Mouse (Mus musculus): ENCODE measurements at regions not wholly inside any gene's neighbourhood (a gene's known extent, or its start where the extent isn't known, plus 50 kb on each side); places are given as distances from the start of the nearest gene placed in this dataset.
A peak's percentile ranks its signal among the peaks of the same experiment; 100 is the strongest.

DNA sequence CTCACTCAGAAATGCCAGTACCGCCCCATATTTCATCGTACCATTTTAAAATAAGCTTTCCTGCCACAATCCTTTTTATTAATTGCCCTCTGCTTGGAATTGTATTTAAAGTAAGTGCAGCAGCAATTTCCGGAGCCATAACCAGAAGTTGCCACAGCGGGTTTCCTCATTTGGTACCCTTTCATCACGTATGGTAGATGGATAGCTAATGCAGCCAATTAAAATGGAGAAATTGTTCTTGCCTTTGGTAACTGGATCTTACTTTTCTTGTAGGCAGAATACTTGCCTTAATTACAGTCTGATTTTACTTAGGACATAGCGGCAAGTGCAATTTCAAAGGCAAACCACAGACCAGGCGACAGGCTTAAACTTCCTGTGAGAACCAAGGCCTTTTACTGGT lies 961.8 kb downstream of the Robo2 start:
- intact Hi-C loops (cut with DNase I), result no loop called here

DNA sequence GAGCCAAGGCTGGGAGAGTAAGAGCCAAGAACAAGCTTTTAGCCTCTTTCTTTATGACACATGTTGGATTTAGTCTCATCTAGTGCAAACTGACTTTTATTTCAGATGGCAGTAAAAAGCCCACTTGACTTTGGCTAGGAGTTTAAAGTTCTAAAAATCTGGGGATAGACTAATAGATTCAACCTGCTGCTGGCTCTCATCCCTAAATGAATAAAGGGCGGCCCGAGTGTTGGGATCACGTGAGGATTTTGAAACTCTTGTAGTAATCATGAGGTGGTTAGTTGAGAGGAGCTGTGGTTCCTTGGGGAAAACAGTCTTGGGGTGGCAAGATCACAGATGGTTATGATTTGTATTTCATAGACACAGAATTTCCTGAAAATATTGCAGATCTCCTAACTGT lies 975.9 kb downstream of the Robo2 start:
- intact Hi-C loops (cut with DNase I), result no loop called here
- DNase-seq, result no peak

More for the DNA sequence above, 961.8 kb downstream of the Robo2 start:
- DNase-seq, result no peak

- intact Hi-C loops (cut with DNase I), result no loop called here
- peak; percentile 13 to 16 for DNase-seq
Measured at GRCm38 (mm10) chr16:73424851-73425250, 986.8 kb downstream of the Robo2 start.

DNA sequence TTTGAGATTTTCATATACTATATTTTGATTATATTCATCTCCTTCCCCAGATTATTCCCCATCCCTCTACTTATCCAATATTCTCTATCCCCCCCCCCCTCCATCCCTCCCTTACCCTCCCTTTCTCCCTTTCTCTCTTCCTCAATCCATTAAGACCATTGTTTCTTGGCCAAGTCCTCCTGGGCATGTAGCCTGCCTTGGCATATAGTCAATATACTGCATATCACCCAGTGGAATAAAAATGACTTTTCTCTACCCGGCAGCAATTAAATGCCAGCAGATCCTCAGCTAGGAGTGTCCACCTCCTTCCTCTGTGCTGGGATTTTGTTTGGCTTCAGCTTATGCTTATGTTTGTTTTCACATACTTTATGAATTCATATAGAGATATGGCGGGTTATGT lies 987.3 kb downstream of the Robo2 start:
- DNase-seq, result no peak
- intact Hi-C loops (cut with DNase I), result no loop called here

GRCm38 (mm10) chr16:73404509-73404908 lies 1007.1 kb downstream of the Robo2 start:
- intact Hi-C loops (cut with DNase I), result no loop called here

GRCm38 (mm10) chr16:73404099-73404498 lies 1007.5 kb downstream of the Robo2 start:
- no peak for DNase-seq
- intact Hi-C loops (cut with DNase I), result no loop called here

More at GRCm38 (mm10) chr16:73404509-73404908, 1007.1 kb downstream of the Robo2 start:
- DNase-seq, result no peak

- intact Hi-C loops (cut with DNase I), result no loop called here
- DNase-seq, result no peak
Measured at GRCm38 (mm10) chr16:73379056-73379455, 1032.6 kb downstream of the Robo2 start.

DNA sequence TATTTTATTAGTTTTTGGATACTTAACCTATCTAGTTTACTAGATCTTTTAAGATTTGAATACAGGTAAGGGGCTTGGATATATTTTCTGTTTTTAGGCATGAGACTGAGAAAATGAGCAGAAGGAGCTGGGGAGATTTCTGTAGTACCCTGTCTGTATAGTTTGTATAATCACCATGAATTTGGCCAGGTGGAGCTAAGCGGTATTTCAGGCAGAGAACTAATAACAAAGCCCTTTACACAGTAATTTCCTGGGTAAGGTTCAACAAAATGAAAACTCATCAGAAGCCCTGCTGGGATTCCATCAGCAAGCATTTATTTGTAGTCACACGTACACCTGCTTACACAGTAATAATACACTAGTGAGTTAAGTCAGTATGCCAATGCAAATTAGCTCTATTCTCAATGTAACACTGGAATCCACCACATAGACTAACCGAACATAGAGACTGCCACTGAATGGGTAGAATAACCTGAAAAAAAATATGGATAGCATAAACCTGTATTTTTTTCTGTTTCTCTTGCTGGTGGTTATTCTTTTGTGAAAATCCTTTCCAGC lies 1036.9 kb downstream of the Robo2 start:
- intact Hi-C loops (cut with DNase I), result no loop called here
- DNase-seq, result no peak

GRCm38 (mm10) chr16:73368607-73369233 lies 1042.9 kb downstream of the Robo2 start:
- DNase-seq, result no peak
- intact Hi-C loops (cut with DNase I), result loop anchor here (10.0 kb wide), 1 partner anchor 116 kb away; no protein-coding TSS in a partner anchor

GRCm38 (mm10) chr16:73367926-73368325 lies 1043.7 kb downstream of the Robo2 start:
- DNase-seq, result no peak
- intact Hi-C loops (cut with DNase I), result loop anchor here (10.0 kb wide), 1 partner anchor 117 kb away; no protein-coding TSS in a partner anchor

DNA sequence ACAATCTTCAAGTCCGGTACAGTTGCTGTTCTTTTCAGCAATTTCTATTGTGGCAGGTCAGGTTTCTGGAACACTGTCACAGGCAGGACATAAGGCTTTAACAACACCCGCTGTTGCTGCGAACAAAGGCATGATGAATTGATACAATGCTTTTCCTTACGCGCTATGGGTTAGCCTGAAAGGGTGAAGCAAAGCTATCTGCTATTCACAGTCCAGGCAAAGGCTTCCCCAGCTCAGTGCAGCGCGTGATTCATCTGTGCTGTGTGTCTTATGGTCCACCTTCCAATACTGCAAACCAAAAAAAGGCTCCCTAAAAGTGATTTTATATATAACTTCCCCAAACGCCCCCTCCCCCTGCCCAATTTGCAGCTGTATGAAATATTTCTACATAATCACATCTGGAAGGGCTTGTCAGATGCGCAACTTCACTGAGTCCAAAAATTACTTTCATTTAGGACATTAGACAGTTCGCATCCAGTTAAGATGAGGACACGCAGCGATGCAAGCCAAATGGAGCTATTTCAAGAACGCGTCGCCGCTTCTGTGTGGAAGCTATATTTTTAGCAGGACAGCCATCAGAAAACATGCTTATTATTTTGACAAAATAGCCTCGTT lies 1044.3 kb downstream of the Robo2 start:
- DNase-seq, result peak; percentile 9 to 33
- intact Hi-C loops (cut with DNase I), result loop anchor here (10.0 kb wide), 1 partner anchor 117 kb away; no protein-coding TSS in a partner anchor

DNA sequence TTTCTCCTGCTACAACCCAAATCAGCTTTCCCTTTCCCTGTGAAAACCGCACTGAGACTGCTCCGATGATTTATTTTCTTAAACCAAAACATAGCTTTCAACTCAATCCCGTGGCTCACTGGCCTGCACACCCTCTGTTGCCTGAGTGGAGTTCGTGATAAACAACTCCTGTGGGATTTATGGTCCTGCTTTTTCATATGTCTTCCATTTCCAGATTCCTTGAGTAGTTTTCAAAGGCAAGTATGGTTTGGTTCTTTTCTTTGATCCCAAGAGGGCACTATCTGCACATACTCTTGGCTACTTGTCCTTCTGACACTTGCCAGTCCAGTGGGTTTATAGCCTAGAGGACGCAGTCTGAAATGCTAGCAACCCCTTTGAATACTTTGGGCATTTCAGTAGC lies 1042.6 kb downstream of the Robo1 start:
- no peak for DNase-seq
- intact Hi-C loops (cut with DNase I), result no loop called here

- no peak for DNase-seq
- intact Hi-C loops (cut with DNase I), result no loop called here
Measured at GRCm38 (mm10) chr16:73343941-73344340, 1035.8 kb downstream of the Robo1 start.

- no peak for DNase-seq
- intact Hi-C loops (cut with DNase I), result no loop called here
Measured at GRCm38 (mm10) chr16:73343531-73343930, 1035.4 kb downstream of the Robo1 start.

GRCm38 (mm10) chr16:73317644-73318043 lies 1009.5 kb downstream of the Robo1 start:
- DNase-seq, result no peak
- intact Hi-C loops (cut with DNase I), result no loop called here

- DNase-seq, result no peak
- intact Hi-C loops (cut with DNase I), result no loop called here
Measured at GRCm38 (mm10) chr16:73310096-73310495, 1002.0 kb downstream of the Robo1 start.

DNA sequence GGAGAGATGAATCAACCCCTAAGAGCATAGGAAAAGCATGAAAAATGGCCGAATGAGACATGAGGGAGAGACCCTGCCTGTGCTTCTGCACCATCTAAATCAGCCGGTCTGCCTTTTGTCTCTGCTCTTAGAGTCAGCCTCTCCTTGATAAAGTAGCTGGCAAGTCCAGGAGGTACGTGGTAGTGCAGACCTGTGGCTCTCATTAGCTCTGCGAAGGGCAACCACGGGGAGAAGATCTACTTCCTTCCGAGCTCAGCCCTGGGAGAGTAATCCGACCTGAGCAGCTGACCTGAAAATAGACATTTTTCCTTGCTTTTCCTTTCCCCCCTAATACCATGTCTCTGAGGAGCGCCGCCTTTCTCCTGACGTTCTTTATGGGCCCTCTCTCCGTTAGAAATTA lies 971.8 kb downstream of the Robo1 start:
- intact Hi-C loops (cut with DNase I), result no loop called here

DNA sequence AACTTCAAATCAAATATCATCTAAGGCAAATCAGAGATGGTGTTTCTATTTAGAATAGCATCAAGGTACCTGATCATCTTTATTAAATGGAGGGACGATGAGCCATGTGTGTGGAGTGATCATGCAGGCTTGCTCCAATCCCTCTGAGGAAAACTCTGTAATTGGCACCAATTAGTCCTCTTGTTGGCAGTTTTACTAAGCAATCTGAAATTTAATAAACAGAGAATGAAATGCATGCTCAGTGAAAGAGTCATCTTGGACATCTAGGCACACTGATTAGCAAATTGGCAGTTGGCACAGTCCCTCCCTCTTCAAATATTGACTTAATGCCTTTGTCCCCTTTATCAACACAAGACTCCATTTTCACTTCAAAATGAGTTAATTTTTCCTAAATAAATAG lies 951.6 kb downstream of the Robo1 start:
- intact Hi-C loops (cut with DNase I), result no loop called here
- no peak for DNase-seq

More for the DNA sequence above, 971.8 kb downstream of the Robo1 start:
- DNase-seq, result no peak

- DNase-seq, result no peak
- intact Hi-C loops (cut with DNase I), result no loop called here
Measured at GRCm38 (mm10) chr16:73259283-73259682, 951.2 kb downstream of the Robo1 start.

DNA sequence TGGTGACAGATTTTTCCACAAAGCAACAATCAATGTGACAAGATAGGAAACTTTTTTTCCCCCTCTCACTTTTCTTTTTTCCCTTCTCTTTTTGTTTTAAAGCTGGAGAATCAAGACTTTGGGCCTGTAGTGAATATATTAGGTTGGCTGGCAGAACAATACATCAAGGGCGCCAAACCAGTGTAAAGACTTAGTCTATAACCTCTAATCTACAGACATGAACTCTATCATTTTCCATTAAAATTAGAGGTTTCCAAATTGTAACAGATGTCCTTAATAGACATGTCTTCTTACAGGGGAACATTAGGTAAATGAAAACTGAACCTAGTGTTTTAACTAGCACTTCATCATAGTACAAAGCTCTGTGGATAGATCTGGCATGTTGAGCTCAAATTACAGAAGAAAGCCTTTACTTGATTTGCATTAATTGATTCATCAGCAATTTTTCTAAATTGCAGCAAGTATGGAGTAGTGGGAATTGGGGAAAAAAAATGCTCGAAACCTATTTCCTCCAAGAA lies 937.0 kb downstream of the Robo1 start:
- no peak for DNase-seq
- intact Hi-C loops (cut with DNase I), result no loop called here

GRCm38 (mm10) chr16:73230599-73230998 lies 922.5 kb downstream of the Robo1 start:
- intact Hi-C loops (cut with DNase I), result no loop called here
- no peak for DNase-seq

DNA sequence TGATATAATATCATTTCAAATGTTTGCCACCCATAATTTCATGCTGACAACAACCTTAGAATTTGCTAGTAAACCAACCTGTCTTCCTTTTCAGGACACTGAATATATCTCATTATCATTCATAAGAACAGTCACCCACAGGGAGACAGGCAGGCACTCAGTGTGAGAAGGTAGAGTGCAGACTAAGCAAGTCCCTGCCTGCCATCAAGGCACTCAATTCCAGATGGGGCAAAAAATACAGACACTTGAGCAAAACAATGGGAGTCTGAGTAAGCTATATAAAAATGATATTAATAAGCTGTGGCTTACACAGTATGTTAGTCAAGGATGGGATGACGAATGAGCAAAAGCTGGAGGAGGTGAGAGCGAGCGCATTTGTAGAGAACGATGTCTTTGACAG lies 909.4 kb downstream of the Robo1 start:
- intact Hi-C loops (cut with DNase I), result no loop called here
- DNase-seq, result no peak
